In the genomic region with DNA sequence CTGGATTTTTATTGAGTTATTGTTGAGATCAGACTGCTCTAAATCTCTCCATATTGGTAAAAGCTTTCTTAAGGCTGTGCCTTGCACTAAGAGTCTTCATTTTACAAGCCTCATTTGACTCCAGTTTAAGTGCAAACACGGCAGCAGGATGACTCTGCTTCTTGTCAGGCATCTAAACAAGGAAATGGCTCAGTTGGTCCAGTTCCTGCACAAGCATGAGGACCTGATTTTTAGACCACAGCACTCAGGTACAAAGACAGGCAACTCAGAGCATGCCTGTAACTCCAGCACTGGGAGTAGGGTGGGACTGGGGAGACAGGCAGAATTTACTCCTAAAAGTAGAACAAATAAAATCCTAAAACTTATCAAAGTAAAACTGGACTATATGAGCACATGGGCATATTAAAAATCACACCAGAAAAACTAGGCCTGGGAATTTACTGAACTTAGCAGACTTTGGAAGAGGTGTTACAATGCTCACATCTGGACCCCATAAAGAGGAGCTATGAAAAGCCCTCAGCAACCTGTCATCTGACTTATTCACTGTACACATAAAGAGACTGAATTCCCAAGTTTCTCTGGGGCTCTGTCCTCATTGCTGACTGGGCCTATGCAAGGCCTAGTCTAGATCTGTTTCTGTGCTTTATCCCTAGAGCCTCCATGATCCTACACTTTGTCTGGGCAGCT, we compare ENCODE assay signal across 20 mouse cellular contexts.
A peak's percentile ranks its signal among the peaks of the same experiment; 100 is the strongest.
DNase-seq lines count a peak whose midpoint lies in the region; ATAC-seq and TF ChIP-seq lines count a peak whose summit lies in the region.
"Had no signal": no experiment of that assay in that cellular context is flagged by ENCODE, and none has a peak within 500 bp of the region (broad histone marks: within the 10 kb centered on the region; RNA-seq: fewer than 3 reads in every experiment).

No protein-coding gene starts in this region.

- 0 out of 2 replicates have a peak overlapping the region, but pooled peaks have one; percentile 29 for H3K27ac ChIP-seq in bone marrow, adult 2 months (ENCODE audit: control insufficient read depth, insufficient read depth, low read depth, low read length, poor library complexity)
- peak overlapping the region; percentile 70 for H3K27ac ChIP-seq in limb, embryonic 10.5 days
- H3K27ac ChIP-seq in kidney, adult 2 months (ENCODE audit: insufficient read depth, low read depth, low read length), result no peak overlapping the region; the same call in 1 of the 2 replicates
- H3K27ac ChIP-seq: hindbrain, embryonic 13.5 days; kidney, embryonic 15.5 days; layer of hippocampus, adult 2 months; liver, embryonic 12.5 days; midbrain, embryonic 12.5 days had no signal

- no peak for DNase-seq in lung, adult 2 months
- no peak for DNase-seq in lung, postnatal 36 days
- DNase-seq in limb, embryonic 10.5 days (ENCODE audit: low spot score), result no peak
- no peak for DNase-seq in kidney, adult 2 months
- no peak for DNase-seq in T-cell, adult 2 months (ENCODE audit: low spot score)
- DNase-seq: adrenal gland, postnatal 14 days; cerebellum, postnatal 10 days; embryo, embryonic 11 days; lung, postnatal 14 days; right cerebral cortex, postnatal 25 days; thymus, postnatal 4 days had no signal

- H3K9me3 ChIP-seq in limb, embryonic 10.5 days (replicated peaks), result no peaks in the 10 kb centered on the region
- H3K9me3 ChIP-seq: hindbrain, embryonic 13.5 days; kidney, embryonic 15.5 days; liver, embryonic 12.5 days; midbrain, embryonic 12.5 days had no signal

- 0 out of 2 replicates have a peak, but pooled peaks have one; percentile 23 for ATAC-seq in megakaryocyte progenitor cell, adult 5-6 weeks (replicated peaks; ENCODE audit: poor library complexity)
- ATAC-seq: activated CD4-positive, CD25-positive, alpha-beta regulatory T cell, adult 4 months; forebrain, embryonic 14.5 days; liver, embryonic 12.5 days had no signal

- H3K4me3 ChIP-seq in lung, adult 2 months (replicated peaks; ENCODE audit: extremely low read depth, low read depth, low read length), result peak overlapping the region; percentile 17
- H3K4me3 ChIP-seq in bone marrow, adult 2 months (replicated peaks; ENCODE audit: control insufficient read depth, low read depth, low read length), result no peak overlapping the region
- no peak overlapping the region for H3K4me3 ChIP-seq in limb, embryonic 10.5 days
- H3K4me3 ChIP-seq in kidney, adult 2 months (ENCODE audit: insufficient read depth, low read depth, low read length), result no peak overlapping the region
- H3K4me3 ChIP-seq: hindbrain, embryonic 13.5 days; kidney, embryonic 15.5 days; layer of hippocampus, adult 2 months; liver, embryonic 12.5 days; midbrain, embryonic 12.5 days had no signal

- no peak for TF ChIP-seq CTCF in lung, adult 2 months (IDR thresholded peaks at IDR 0.05; ENCODE audit: insufficient read depth, low read length)
- TF ChIP-seq CTCF in bone marrow, adult 2 months (IDR thresholded peaks at IDR 0.05; ENCODE audit: control insufficient read depth, insufficient read depth, low read length), result no peak
- no peak for TF ChIP-seq CTCF in kidney, adult 2 months (conservative IDR thresholded peaks at IDR 0.05; ENCODE audit: insufficient read depth, insufficient read length, low read depth, low read length)

- TF ChIP-seq POLR2A in lung, adult 2 months (IDR thresholded peaks at IDR 0.05; ENCODE audit: borderline replicate concordance, extremely low read depth, low read depth, low read length), result no peak
- no peak for TF ChIP-seq POLR2A in bone marrow, adult 2 months (IDR thresholded peaks at IDR 0.05; ENCODE audit: borderline replicate concordance, control insufficient read depth, low read depth, low read length)
- no peak for TF ChIP-seq POLR2A in kidney, adult 2 months (IDR thresholded peaks at IDR 0.05; ENCODE audit: low read depth, low read length)

- WGBS in lung, adult 2 months, result 12% methylated on average over 1 of the region's 1 CpGs
- 0% methylated on average over 1 of the region's 1 CpGs for WGBS in bone marrow, adult 2 months
- 31% methylated on average over 1 of the region's 1 CpGs for WGBS in limb, embryonic 10.5 days
- WGBS in kidney, adult 2 months, result 45% methylated on average over 1 of the region's 1 CpGs

- no peaks in the 10 kb centered on the region for H3K27me3 ChIP-seq in limb, embryonic 10.5 days (ENCODE audit: low read depth, poor library complexity, severe bottlenecking)
- H3K27me3 ChIP-seq in kidney, adult 2 months (replicated peaks; ENCODE audit: control insufficient read depth, insufficient read depth, low read length), result no peaks in the 10 kb centered on the region
- H3K27me3 ChIP-seq: hindbrain, embryonic 13.5 days; kidney, embryonic 15.5 days; liver, embryonic 12.5 days; midbrain, embryonic 12.5 days had no signal

- H3K36me3 ChIP-seq in limb, embryonic 10.5 days, result no peaks in the 10 kb centered on the region
- no peaks in the 10 kb centered on the region for H3K36me3 ChIP-seq in kidney, adult 2 months (ENCODE audit: control insufficient read depth, insufficient read depth, low read length)
- H3K36me3 ChIP-seq: hindbrain, embryonic 13.5 days; kidney, embryonic 15.5 days; liver, embryonic 12.5 days; midbrain, embryonic 12.5 days had no signal

- no peaks in the 10 kb centered on the region; the same call in 1 of the 2 replicates for H3K4me1 ChIP-seq in lung, adult 2 months (ENCODE audit: control insufficient read depth, insufficient read depth, low read length)
- peaks cover 2% of the 10 kb centered on the region; the same call in 1 of the 2 replicates for H3K4me1 ChIP-seq in bone marrow, adult 2 months (ENCODE audit: control insufficient read depth, insufficient read depth, low read length)
- peaks cover 22% of the 10 kb centered on the region for H3K4me1 ChIP-seq in limb, embryonic 10.5 days
- peaks cover 6% of the 10 kb centered on the region; the same call in 1 of the 2 replicates for H3K4me1 ChIP-seq in kidney, adult 2 months (ENCODE audit: control insufficient read depth, insufficient read depth, low read length)
- H3K4me1 ChIP-seq: hindbrain, embryonic 13.5 days; kidney, embryonic 15.5 days; liver, embryonic 12.5 days; midbrain, embryonic 12.5 days had no signal
